Mouse (Mus musculus) testis, postnatal 14 days (tissue): Measurements from ENCODE around the gene Chst11.
A peak's percentile ranks its signal among the peaks of the same experiment; 100 is the strongest.

ENCODE experiments used
- DNase-seq: peaks from one replicate; pipeline ENCODE4 v3.0.0; 2021; ENCODE audit warnings: low spot score

Chst11 gene

DNA sequence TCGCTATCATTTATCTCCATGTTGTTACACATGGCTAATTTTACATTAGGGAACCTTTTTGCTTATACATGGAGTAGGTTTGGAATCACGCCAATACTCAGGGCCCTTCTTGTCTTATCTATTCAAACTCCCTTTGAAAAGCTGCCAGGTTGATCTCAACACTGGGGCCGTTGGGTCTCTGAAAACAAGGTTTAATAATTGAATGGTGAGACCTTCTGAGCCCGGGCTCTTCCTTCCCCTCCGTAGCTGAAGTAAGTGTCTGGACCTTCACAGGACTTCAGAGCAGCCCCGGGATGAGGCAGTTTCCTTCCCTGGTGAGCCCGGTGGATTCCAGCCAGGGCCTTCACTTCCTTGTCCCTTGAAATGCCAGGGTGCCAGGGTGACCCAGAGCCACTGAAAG lies 5.6 kb downstream of the Chst11 start:
- no peak for DNase-seq

DNA sequence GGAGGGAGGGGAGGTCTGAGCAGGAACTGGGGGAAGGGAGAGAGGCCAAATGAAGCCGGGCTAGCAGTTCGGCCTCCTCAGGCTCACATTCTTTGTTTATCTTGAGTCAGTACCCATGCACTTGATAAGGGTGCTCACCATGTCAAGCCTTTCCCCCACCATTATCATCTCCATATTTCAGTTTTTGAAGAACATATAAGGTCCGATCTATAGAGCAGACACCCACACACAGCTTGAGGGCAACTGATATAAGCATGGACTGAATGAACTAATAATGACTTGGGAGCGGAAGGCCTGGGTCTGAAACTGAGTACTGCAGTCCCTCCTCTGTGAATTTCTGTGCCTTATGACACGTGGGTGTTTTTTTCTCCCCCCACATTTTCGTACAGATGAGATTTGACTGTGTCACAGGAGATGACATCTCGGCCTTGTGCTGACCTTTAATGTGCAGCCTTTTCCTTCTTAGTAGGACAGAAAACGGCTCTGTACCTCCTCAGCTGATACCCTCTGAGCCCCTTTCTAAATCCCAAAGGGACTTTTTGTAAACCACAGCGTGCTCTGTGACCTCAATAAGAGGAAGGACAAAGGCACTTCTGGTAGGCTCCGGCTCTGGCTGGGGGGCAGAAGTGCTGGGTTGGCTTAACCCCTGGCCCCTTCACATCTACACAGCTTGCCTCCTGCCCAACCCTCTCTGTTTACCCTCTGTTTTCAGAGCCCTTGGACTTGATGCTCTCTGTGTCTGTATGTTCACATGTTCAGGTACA lies 6.6 kb downstream of the Chst11 start:
- DNase-seq, result no peak

DNA sequence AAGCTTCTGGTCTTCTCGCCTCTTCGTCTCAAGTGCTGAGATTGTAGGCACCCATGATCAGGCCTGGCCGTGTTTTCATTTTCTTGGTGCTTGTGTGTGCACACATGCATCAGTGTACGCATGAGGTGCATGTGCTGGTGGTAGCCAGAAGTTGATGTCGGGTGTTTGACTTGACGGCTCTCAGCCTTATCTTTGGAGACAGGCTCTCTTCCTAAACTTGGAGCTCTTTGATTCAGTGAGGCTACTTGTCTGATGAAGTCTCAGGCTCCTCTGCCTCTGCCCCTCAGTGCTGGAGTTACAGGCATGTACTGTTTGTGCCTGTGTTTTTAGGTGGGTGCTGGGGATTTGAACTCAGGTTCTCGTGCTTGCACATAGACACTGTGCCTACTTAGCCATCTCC lies 9.0 kb downstream of the Chst11 start:
- DNase-seq, result no peak

DNA sequence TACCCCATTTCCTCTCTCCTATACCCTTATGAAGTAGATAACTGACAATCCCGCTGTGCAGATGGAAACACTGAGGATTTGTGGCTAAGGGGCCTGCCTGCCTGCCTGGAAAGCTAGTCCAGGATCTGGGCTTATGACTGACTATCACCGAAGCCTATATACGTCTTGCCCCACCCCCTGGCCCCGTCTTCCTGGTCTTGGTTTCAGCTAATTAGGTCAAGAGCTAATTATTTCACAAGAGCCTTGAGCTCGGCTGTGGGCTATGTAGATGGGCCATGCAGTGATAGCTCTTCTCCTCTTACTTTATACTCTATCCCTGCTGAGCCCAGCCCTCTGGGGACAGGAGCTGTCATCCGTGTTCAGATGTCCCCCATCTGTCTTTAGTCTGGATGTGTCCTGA lies 12.2 kb downstream of the Chst11 start:
- no peak for DNase-seq

DNA sequence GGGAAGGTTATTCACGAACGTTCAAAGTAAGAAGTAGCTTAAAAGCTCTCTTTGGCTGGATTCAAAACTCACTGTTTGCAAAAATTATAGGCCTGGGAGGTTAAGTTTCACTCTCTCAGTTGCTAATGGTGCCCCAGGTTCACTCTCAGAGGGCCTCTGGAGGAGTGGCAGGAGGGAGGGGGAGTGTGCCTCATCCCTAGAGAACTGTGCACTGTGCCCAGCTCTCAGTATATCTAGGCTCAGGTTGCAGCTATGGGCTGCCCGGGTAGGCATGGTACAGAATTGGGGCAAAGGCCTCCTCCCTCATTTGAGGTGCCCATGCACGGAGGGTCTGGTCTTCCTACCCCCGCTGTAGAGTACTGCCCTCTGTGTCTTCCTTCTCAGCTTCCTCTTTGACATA lies 14.9 kb downstream of the Chst11 start:
- DNase-seq, result no peak

DNA sequence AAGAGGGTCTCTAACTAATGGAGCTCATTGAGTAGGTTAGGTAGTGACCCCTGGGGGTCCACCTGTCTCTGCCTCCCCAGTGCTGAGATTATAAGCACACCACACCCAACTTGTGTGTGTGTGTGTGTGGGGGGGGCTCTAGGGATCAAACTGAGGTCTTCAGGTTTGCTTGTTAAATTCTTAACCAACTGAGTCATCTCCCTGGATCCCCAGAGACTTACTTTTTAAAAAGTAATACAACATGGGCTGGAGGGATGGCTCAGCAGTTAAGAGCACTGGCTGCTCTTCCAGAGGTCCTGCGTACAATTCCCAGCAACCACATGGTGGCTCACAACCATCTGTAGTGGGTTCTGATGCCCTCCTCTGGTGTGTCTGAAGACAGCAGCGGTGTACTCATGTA lies 15.4 kb downstream of the Chst11 start:
- no peak for DNase-seq

DNA sequence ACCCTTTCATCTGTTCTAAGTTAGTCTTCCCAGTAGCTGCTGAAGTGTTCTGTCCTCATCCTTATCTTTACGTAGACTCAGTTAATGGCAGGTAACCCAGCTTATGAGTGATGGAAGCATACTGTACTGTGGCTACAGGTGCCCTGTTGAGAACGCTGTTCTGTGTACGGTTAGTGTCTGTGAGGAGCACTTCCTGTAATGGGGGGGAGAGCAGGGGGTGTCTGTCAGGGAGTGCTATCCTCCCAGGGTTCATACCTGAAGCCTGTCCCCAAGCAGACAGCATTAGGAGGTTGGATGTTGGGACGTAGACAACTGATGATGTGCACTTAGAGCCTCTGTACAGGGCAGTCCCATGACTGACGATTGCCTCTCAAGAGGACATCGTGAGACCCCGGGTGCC lies 18.6 kb downstream of the Chst11 start:
- DNase-seq, result no peak

DNA sequence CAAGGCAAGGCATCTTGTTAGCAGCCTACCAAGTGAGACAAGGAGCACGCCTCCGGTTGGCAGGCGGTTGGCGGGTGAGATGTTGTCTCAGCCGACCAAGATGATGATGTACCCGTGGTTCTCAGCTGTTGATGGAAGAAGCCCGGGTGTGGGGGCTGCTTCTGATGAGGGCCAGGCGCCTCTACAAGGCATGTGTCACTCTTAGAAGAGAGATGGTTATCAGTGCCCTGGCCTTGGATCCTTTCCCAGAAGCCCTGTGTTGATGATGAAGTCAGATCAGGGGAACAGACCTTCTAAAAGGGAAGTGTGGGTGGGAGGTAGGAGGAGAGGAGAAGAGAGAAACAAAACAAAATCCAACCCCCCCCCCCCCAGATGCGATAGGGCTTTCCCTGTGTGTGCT lies 19.1 kb downstream of the Chst11 start:
- DNase-seq, result peak; percentile 14

DNA sequence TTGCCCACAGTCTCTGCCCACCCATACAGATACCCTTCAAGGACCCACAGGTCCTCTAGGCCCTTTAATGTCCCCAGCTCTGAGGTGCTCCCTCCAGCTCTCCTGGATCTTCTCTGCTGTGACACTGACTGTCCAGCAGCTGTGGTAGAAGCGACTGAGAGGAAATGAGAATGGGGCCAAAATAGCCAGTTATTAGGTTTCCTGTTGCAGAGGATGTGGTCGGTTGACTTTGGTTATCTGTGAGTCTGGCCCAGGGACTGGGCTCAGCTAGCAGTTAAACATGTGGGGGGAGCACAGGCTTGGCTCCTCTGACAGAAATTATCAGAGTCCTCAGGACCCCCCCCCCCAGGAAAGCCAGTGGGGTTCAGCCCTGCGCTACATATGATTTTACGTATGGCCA lies 19.7 kb downstream of the Chst11 start:
- DNase-seq, result no peak

DNA sequence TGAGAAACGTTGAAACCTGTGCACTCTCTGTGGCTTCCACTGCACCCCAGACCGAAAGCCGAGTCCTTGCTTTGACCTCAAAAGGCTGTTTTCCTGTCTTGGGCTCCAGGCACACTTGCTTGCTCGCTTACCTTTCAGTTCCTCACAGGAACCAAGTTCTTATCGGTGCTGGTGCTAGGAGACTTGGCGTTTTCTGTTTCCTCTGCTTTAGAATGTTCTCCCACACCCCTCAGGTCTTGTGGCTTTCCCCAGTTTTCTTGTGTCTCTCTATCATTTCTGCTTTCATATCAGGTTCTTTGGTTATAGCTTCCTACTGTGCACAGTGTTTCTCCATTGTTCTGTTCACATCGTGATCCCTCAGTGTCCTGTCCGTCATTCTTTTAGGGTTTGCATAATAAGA lies 21.0 kb downstream of the Chst11 start:
- DNase-seq, result no peak

DNA sequence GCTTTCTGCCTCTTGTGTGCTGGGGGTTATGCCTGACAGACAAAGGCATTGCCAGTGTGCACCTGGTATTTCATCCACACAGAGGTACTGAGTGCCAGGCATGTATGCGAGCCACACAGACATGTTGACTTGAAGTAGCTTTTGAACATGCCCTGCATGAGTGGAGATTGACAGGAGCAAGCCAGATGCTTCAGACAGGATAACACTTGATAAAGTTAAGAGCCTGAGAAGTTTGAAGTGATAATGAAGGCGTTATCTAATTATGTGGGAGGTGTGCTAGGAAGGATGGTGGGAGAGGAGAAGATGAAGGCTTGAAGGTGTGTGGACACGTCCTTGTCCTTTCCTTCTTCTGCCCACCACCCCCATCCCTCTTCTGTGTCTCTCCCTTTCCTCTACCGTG lies 28.7 kb downstream of the Chst11 start:
- no peak for DNase-seq

DNA sequence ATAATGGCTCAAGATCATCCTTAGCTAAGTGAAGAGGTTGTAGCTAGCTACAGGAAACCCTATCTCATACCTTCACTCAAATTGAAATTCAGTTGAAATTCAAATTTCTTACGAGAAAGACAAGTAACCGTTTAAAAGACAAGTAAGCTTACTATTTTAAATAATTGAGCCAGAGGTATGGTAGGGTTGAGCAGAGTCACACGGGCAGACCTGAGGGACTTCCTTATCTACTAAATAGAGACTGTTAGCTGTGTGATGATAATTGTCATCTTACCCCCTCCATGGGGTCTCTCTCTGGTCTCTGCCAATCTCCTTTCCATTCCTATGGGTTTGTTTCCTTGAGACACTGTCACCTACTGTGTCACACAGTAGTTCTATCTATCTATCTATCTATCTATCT lies 30.6 kb downstream of the Chst11 start:
- DNase-seq, result no peak

DNA sequence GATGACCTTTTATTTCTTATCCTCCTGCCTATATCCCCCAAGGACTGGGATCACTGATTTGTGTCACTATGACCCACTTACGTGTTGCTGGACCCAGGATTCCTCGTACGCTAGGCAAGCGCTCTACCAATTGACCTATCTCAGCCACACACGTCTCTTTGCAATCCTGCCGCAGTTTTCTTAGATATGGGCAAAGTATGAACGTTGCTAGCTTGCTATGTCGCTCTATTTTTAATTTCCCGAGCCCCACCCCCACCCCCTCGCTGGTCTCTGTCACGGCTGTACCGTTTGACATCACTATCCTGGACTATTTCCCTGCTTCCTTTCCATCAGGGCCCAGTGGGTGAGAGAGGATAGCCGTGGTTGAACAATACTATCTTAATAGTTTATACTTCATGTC lies 31.5 kb downstream of the Chst11 start:
- no peak for DNase-seq

DNA sequence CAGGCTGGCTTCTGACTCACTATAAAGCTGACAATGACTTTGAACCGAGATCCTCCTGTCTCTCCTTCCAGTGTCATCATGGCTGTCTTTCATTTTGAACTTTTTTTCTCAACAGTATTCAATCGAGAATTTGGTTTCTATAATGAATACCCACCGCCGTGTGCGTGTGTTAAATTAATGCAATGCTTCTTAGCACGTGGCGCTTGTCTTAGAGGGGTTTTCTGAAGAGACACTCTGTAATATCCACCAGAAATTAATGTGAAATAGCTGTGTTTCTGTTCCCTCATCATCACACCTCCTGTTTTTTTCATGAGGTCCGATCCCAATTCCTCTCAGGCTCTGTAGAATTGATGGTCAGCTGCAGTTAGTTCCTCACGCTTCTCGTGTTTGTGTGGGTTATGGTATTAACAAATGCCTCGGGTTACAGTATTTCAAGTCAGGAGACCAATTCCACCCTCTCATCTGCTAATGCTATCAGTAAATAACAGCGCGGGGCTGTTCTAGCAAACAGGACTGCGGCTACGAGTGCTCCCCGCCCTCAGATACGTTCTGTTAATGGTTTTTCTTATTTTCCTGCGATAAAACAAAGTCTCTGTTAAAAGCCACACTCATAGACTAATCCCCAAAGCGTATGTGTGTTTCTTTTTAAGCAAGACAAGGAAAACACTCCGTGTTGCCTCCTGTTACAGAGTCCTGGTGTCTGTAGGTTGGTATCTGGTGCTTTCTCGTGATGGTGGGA lies 32.6 kb downstream of the Chst11 start:
- no peak for DNase-seq

DNA sequence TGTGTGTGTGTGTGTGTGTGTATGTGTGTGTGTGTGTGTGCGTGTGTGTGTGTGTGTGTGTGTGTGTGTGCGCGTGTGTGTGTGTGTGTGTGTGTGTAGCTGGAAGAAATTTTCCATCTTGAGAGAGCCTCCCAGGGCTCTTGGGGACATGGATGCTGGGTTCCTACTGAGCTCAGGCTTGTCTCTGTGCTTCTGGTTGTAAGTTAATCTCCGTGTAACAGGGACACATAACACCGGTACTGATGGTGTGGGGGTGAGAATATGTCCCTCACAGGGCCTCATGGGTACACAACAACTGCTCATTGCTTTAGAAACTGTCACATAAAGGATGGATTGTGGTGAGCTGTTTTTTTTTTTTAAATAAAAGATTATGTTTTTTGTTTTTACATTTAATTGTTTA lies 33.2 kb downstream of the Chst11 start:
- no peak for DNase-seq

DNA sequence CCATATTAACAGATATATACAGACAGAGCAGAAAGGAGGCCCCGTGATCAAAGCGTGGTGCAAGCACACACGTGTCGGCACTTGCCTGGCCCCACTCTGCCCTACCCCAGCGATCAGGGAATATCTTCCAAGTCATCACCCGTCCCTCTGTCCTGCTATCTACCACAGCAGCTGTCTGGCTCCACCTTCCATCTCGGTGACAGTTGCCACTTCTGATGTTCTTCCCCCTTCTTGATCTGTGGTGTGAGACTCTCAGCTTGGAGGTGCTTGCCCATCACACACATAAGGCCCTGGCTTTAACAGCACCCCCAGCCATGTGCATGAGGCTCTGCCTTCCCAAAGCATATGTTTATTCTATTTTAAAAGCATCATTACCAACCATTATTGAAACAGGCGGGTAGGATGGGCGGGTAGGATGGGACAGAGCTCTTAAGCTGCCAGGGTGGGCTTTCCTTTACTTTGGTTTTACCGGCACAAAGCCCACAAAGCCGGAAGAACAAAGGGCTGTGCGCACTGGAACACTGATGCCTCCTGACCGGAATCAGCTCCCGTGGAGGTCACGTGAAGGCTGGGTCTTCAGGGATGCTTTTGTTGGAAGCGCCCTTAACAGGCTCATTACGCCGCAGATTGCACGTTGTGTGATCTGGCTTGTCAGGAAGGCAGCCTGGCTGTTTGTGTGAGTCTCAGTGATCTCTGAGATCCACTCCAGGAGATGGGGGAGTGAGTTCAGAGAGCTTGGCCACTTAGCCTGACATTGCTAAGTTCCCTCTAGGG lies 34.4 kb downstream of the Chst11 start:
- DNase-seq, result no peak

DNA sequence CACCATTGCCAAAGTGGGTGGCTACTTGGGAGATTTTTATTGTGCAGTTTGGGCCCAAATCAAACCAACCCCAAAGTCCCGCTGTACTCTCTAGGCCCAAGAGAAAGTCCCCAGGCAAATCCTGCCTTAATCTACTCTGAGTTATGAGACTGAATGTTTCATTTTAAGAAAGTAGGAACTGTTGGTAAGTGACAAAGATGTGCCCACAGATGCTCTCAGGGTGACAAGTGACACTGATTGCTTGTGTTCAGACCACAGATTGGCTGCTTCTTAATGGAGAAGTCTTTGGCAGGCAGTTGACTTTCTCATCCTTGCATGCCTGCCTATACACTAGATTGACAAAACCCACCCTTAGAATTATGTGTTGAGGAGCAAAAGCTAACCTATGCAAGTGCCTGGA lies 37.3 kb downstream of the Chst11 start:
- DNase-seq, result no peak

DNA sequence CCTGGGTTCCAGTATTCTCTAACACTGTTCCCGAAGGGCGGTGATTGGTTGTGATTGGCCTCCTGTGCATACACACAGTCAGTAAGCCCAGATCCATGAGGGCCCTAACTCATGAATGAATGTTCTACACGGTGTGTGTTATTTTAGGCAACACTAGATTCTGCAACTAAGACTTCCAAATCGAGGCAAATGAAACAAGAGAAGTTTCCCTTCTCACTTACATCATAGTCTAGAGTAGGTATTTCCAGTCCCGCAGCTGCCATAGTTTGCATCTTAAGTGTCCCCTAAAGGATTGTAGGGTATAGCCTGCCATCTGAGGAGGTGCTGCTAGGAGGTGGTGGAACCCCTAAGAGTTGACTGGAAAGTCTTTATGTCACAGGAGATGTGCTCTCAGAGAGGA lies 40.9 kb downstream of the Chst11 start:
- DNase-seq, result no peak

DNA sequence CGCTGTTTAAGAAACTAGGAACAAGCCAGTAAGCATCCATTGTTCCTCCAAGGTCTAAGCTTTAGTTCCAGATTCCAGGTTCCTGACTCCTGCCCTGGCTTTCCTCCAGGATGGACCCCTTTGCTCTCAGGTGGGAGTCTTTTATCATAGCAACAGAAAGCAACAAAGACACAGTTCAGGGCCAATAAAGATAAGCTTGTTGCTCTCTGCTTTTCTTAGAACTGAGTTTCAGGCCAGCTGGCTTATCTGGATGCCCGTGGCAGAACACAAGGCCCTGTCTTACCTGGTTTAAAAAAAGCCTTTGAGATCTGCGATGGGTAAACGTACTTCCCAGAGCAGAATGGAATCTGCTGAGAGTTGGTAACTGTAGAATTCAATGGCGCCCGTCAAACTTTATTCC lies 42.4 kb downstream of the Chst11 start:
- DNase-seq, result peak; percentile 50

DNA sequence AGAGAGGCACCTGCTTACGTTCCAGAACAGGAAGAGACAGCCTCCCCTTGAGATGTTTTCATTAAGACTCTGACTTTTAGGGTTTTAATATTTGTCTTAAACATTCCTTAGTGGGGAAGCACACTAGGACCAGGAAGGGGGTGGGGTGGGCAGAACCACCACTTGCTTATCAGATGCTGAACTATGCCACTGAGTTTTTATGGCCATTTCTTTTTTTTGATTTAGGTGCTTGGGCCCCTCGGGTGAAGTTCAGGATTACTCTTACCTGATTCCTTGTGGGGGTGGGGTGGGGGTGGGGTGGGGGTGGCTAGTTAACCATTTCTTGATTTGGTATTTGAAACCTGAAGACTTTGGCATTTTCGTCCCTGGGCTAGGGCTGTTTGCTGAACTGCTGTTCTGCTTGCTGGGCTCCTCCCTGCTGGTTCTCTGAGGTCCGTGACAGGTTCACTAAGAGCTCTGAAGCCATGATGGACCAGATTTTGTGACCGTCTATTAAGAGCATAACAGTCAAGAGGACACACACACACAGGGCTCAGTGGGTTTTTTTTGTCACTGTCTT lies 44.9 kb downstream of the Chst11 start:
- DNase-seq, result no peak

DNA sequence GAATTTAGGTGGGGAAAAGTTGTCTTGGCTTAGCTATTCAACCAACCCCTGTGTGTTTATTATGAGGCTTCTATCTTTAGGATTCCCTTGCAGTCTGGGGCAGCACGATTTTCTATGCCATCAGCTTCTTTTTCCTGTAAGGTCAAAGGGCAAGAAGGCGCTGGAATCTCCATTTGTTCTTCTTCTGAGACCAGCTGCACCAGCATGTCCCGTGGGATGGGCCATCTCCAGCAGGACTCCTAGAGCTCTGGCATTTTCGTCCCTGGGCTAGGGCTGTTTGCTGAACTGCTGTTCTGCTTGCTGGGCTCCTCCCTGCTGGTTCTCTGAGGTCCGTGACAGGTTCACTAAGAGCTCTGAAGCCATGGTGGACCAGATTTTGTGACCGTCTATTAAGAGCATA lies 45.6 kb downstream of the Chst11 start:
- no peak for DNase-seq

DNA sequence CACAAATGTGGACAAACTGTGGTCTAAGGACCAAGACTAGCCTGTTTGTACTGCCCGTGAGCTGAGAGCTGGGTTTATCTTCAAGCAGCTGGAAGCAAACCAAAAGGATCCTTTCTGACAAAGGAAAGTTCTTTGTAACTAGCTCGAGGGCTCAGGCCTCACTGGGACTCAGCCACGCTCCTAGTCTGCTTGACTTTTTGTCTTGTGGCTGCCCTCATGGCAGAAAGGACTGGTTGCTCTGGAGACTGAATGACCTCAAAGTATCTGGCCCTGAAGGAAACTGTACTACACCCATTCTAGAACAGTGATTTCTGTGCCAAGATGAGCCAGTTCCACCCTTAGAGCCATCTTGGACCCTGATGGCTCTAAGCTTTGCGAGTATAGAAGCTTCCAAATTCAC lies 46.3 kb downstream of the Chst11 start:
- DNase-seq, result no peak

DNA sequence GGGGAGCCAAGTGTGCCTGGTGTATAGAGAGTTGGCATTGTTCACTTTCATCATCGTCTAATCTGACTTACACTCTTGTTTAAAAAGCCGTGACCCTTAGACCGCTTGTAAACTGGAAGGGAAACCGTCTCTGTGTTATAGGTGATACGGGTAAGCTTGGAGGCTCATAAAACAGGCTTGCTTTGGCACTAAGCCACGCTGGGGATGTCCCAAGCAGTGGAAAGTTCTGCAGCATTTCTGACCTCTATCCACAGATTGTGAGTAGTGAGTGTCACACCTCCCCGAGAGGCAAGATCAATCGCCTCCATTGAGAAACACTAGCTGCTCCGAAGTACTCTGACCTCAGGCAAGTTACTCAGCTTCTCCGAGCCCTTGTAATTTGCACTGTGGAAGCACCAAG lies 47.3 kb downstream of the Chst11 start:
- DNase-seq, result no peak
